Mouse (Mus musculus) C2C12 (cell line): ENCODE data around the gene Slc27a3. TPM values are rescaled to one million over a fixed set of nuclear protein-coding genes. Genes with fewer than 3 reads are reported as not detected.

Experiments
- H3K27me3 ChIP-seq: one replicate; pipeline ENCODE4 v1.6.1; 2011; ENCODE audit not compliant: control insufficient read depth, insufficient read depth, insufficient read length
- H3K36me3 ChIP-seq: one replicate; pipeline ENCODE4 v1.6.1; 2011; ENCODE audit not compliant: control insufficient read depth, insufficient read depth
- H3K4me3 ChIP-seq: one replicate; pipeline ENCODE4 v1.5.1; 2011; ENCODE audit warnings: mild to moderate bottlenecking, control low read depth; ENCODE audit not compliant: poor library complexity, insufficient read depth, severe bottlenecking
- H3K79me2 ChIP-seq: one replicate; pipeline ENCODE4 v1.6.1; 2011; ENCODE audit not compliant: control insufficient read depth, insufficient read depth
- H3K79me3 ChIP-seq: one replicate; pipeline ENCODE4 v1.6.1; 2011; ENCODE audit warnings: low read depth, control low read depth
- H3ac ChIP-seq: one replicate; pipeline ENCODE3; 2011; ENCODE audit warnings: low read depth; ENCODE audit not compliant: control insufficient read depth, insufficient read length
- CEBPB ChIP-seq: IDR thresholded peaks from one replicate; pipeline ENCODE4 v1.6.1; 2011; ENCODE audit warnings: low read depth, mild to moderate bottlenecking, control low read depth, moderate library complexity
- CTCF ChIP-seq: IDR thresholded peaks from one replicate; pipeline ENCODE4 v1.5.1; 2011; ENCODE audit not compliant: control insufficient read depth, insufficient read depth, insufficient read length
- FOSL1 ChIP-seq: IDR thresholded peaks from one replicate; pipeline ENCODE4 v1.8.0; 2011; ENCODE audit warnings: mild to moderate bottlenecking, low read length; ENCODE audit not compliant: poor library complexity, insufficient read depth, severe bottlenecking
- MAX ChIP-seq: IDR thresholded peaks from one replicate; pipeline ENCODE4 v1.6.1; 2011; ENCODE audit warnings: mild to moderate bottlenecking, control low read depth
- MYOD1 ChIP-seq: IDR thresholded peaks from one replicate; pipeline ENCODE4 v1.6.1; 2011; ENCODE audit warnings: low read depth; ENCODE audit not compliant: control insufficient read depth, insufficient read length
- MYOG ChIP-seq: IDR thresholded peaks from one replicate; pipeline ENCODE4 v1.6.1; 2011; ENCODE audit not compliant: control insufficient read depth, insufficient read length; ENCODE audit errors: extremely low read depth
- USF1 ChIP-seq: IDR thresholded peaks from one replicate; pipeline ENCODE4 v1.6.1; 2011; ENCODE audit warnings: low read depth, mild to moderate bottlenecking, control low read depth, moderate library complexity
- polyA plus RNA-seq: library from polyadenylated mRNA; unstranded; fragments of >200 nt; fragmentation: generic; extraction: Trizol; gene quantifications from one replicate; pipeline ENCODE4 v1.2.1, GENCODE M21; 2012; ENCODE audit warnings: missing spikeins

Slc27a3 gene
- polyA plus RNA-seq, 1 experiment = 8.6 TPM

DNA sequence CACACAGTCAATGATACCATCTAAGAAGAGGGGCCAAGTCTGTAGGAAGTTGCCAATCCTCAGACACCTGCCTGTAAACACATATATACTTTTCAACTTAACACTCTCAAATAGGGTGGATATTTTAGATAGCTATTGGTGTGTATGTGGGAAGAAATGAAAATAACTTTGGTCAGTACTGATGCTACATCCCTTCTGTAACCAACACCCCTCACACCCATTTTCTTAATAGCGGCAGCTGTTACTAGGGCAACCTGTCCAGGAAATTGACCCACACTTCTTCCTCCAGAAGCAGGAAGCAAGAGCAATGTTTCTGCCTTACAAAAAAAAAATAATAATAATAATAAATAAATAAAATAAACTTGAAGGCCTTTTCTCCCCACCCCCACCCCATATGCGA, 42.6 kb upstream of the Slc27a3 start:
- H3K36me3 ChIP-seq = peaks cover 24% of the 10 kb centered on the region
- H3K4me3 ChIP-seq = peak overlapping the region; percentile 84
- no peaks in the 10 kb centered on the region for H3K27me3 ChIP-seq
- TF ChIP-seq USF1 (no peak), MYOG (no peak), FOSL1 (no peak), CTCF (no peak), MYOD1 (no peak), MAX (no peak), CEBPB (no peak)
- peak overlapping the region; percentile 88 for H3ac ChIP-seq
- peaks cover 16% of the 10 kb centered on the region for H3K79me3 ChIP-seq
- peaks cover 40% of the 10 kb centered on the region for H3K79me2 ChIP-seq

DNA sequence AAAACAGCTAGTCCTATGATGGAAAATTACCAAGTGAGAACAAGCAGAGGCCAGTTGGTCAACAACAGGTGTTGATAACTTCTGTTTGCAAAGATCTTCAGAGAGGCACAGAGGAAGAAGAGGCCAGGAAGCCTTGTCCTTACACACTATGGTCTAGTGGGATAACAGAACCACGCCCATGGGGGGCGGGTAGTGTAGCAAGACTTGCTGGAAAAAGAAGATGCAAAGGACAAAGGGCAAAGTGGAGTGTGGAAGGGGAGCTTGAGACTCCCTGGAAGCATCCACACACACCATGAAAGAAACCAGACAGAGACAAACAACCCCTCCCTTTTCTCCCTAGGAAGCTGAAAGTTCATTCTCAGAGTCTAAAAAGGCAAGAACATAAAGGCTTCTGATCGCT, 39.8 kb upstream of the Slc27a3 start:
- Histone ChIP-seq H3K4me3 (no peak overlapping the region), H3K79me3 (peaks cover 21% of the 10 kb centered on the region), H3K79me2 (peaks cover 58% of the 10 kb centered on the region), H3K27me3 (no peaks in the 10 kb centered on the region), H3ac (no peak overlapping the region), H3K36me3 (peaks cover 39% of the 10 kb centered on the region)
- no peak for TF ChIP-seq MYOD1
- TF ChIP-seq USF1 = no peak

DNA sequence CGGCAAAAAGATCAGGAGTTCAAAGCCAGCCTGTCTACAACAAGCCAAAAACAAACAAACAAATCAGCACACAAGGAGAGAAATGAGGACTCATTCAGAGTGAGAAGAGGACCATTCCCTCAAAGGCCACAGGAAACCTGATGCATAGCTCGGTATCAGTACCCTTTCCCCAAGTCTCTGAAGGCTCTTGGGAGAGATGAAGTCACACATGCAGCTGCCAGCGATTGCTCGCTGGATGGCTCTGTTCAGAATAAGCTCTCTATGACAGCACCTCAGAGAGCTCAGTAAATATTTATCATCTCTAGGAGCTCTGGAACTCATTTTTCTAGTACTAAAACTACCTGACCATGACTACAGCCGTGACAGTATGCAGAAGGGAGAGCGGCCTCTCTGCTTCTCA, 38.4 kb upstream of the Slc27a3 start:
- TF ChIP-seq FOSL1 (no peak), CTCF (no peak), USF1 (no peak), MYOD1 (no peak), MAX (no peak), MYOG (no peak), CEBPB (no peak)
- Histone ChIP-seq H3K79me3 (peaks cover 21% of the 10 kb centered on the region), H3K36me3 (peaks cover 50% of the 10 kb centered on the region), H3K27me3 (no peaks in the 10 kb centered on the region), H3K79me2 (peaks cover 58% of the 10 kb centered on the region), H3K4me3 (no peak overlapping the region), H3ac (no peak overlapping the region)

DNA sequence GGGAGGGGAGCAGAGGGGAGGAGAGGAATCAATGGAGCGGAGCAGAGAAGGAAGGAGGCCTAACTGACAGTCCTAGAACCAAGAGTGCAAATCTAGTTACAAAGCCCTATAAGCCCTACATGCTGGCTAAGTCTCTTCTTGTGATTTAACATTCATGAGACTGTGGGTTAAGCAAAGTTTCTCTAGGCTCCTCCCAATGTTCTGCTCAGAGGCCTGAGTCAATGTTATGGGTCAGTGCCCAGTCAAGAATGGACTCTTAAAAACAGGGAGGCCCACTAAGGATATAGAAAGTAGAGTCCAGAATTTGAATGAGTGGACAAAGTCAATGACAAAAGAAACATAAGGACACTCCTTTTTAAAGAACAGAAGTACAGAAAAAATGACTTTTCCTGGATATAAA, 37.8 kb upstream of the Slc27a3 start:
- peaks cover 17% of the 10 kb centered on the region for H3K79me3 ChIP-seq

DNA sequence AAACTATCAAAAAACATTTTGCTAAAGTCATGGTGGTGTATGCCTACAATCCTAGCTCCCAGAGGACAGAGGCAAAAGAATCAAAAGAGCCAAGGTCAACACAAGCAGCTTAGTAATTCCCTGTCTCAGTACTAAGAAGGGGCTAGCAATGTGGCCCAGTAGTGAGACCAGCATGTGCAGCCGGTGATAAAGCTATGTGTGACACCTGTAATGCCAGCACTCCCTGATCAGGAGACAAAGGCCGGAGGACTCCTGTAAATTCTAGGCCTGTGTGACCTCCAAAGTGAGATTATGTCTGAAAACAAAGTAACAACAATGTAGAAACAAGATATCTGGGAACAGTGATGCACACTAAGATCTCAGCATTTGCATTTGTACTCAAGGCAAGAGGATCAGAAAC, 35.8 kb upstream of the Slc27a3 start:
- TF ChIP-seq CEBPB = no peak
- no peak for TF ChIP-seq MAX
- TF ChIP-seq CTCF = no peak
- no peak for TF ChIP-seq USF1
- TF ChIP-seq MYOD1 = no peak
- no peak for TF ChIP-seq FOSL1
- TF ChIP-seq MYOG = no peak
- H3K27me3 ChIP-seq = no peaks in the 10 kb centered on the region
- no peak overlapping the region for H3ac ChIP-seq
- H3K36me3 ChIP-seq = peaks cover 70% of the 10 kb centered on the region
- H3K79me3 ChIP-seq = peaks cover 5% of the 10 kb centered on the region
- no peak overlapping the region for H3K4me3 ChIP-seq
- H3K79me2 ChIP-seq = peaks cover 32% of the 10 kb centered on the region

More for the DNA sequence above, 37.8 kb upstream of the Slc27a3 start:
- Histone ChIP-seq H3K79me2 (peaks cover 52% of the 10 kb centered on the region), H3K36me3 (peaks cover 56% of the 10 kb centered on the region), H3K4me3 (no peak overlapping the region), H3K27me3 (no peaks in the 10 kb centered on the region), H3ac (no peak overlapping the region)
- TF ChIP-seq MYOD1 (no peak), MAX (no peak), USF1 (no peak), MYOG (no peak), FOSL1 (no peak), CEBPB (no peak), CTCF (no peak)

DNA sequence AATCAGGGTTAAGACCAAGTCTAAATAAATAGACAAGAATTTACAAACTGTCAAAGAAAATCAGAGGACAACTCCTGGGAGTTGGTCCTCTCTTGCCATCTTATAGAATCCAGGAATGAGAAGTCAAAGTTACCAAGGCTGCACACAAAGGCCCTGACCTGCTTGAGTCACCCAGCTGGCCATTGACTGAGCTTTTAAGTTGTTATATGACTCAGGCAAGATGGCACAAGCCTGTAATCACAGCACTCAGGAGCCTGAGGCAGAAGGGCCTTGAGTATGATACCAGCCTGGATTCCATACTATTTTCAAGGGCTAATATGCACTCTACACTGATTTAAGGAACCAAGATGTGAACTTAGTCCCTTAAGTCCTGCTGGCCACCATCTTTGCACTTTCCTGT, 33.8 kb upstream of the Slc27a3 start:
- no peak for TF ChIP-seq FOSL1
- no peak for TF ChIP-seq MYOD1
- TF ChIP-seq CTCF = no peak
- TF ChIP-seq MYOG = no peak
- TF ChIP-seq USF1 = no peak
- no peak for TF ChIP-seq MAX
- no peak for TF ChIP-seq CEBPB
- Histone ChIP-seq H3K79me2 (peaks cover 19% of the 10 kb centered on the region), H3K36me3 (peaks cover 59% of the 10 kb centered on the region), H3ac (no peak overlapping the region), H3K27me3 (no peaks in the 10 kb centered on the region), H3K4me3 (no peak overlapping the region), H3K79me3 (peaks cover 5% of the 10 kb centered on the region)
